ENCODE assay signal across 28 mouse cellular contexts in genomic region chr10:95892132-95892531, GRCm38 (mm10). TPM values are rescaled to one million over a fixed set of nuclear protein-coding genes. Genes with fewer than 3 reads are reported as not detected.
A peak's percentile ranks its signal among the peaks of the same experiment; 100 is the strongest.
DNase-seq lines count a peak whose midpoint lies in the region; ATAC-seq and TF ChIP-seq lines count a peak whose summit lies in the region.
"Had no signal": no experiment of that assay in that cellular context is flagged by ENCODE, and none has a peak within 500 bp of the region (broad histone marks: within the 10 kb centered on the region; RNA-seq: fewer than 3 reads in every experiment).

No protein-coding gene starts in this region.

- 82% methylated on average over 9 of the region's 9 CpGs for WGBS in forebrain, embryonic 10.5 days
- WGBS in forebrain, embryonic 16.5 days, result 77% methylated on average over 9 of the region's 9 CpGs
- 87% methylated on average over 9 of the region's 9 CpGs for WGBS in kidney, embryonic 15.5 days
- 78% methylated on average over 9 of the region's 9 CpGs for WGBS in intestine, embryonic 15.5 days

- no peak for TF ChIP-seq RAD21 in CH12.LX (IDR thresholded peaks at IDR 0.05; ENCODE audit: low read depth, low read length)

- in situ Hi-C loops in CH12.LX (cut with MboI; ENCODE audit: low pct_ligation_motif_present, low pct_unique_long_range_greater_than_20kb, low sequenced_read_pairs), result loop anchor here (5.0 to 25.0 kb wide), 3 partner anchors 335 to 905 kb away; no protein-coding TSS in a partner anchor
- in situ Hi-C loops in ES-E14 (cut with MboI; ENCODE audit: low sequenced_read_pairs in 2 of 2, unreplicated experiment in 2 of 2), result loop anchor here (10.0 to 25.0 kb wide), 2 partner anchors 330 to 337 kb away; partner anchors contain the start of gene Nudt4 (in 1 of the 2)

- dilution Hi-C loops in CH12.LX (cut with MboI; ENCODE audit: extremely low pct_ligation_motif_present, extremely low pct_unique_long_range_greater_than_20kb, low sequenced_read_pairs), result no loop called here

- H3K9me3 ChIP-seq in forebrain, embryonic 10.5 days, result no peaks in the 10 kb centered on the region
- H3K9me3 ChIP-seq in forebrain, embryonic 16.5 days (ENCODE audit: control insufficient read depth, low read length), result no peaks in the 10 kb centered on the region
- no peaks in the 10 kb centered on the region for H3K9me3 ChIP-seq in CH12.LX (replicated peaks; ENCODE audit: low read length)
- H3K9me3 ChIP-seq in ES-E14 (ENCODE audit: control insufficient read depth, insufficient read depth, low read depth, low read length), result no peaks in the 10 kb centered on the region
- no peaks in the 10 kb centered on the region for H3K9me3 ChIP-seq in kidney, embryonic 15.5 days (replicated peaks)
- H3K9me3 ChIP-seq in intestine, embryonic 15.5 days, result no peaks in the 10 kb centered on the region
- H3K9me3 ChIP-seq: embryonic facial prominence, embryonic 15.5 days; forebrain, embryonic 15.5 days; heart, embryonic 13.5 days; hindbrain, embryonic 15.5 days had no signal

- no peak for TF ChIP-seq CTCF in CH12.LX (conservative IDR thresholded peaks at IDR 0.05 in 1 of 2, IDR thresholded peaks at IDR 0.05 in 1 of 2; ENCODE audit: low read depth in 2 of 2, low read length in 2 of 2)

- DNase-seq in forebrain, embryonic 10.5 days (ENCODE audit: extremely low spot score, low spot score), result peak; percentile 7
- DNase-seq in CH12.LX (ENCODE audit: extremely low read depth) (no peak), ES-E14 (ENCODE audit: low read depth, low spot score) (peak; percentile 81)
- no peak for DNase-seq in gastrocnemius, adult 18-20 months (ENCODE audit: low spot score)
- DNase-seq: adrenal gland, postnatal 10 days; B cell, adult 2 months; cerebellum, adult 11 months; cerebellum, adult 8-10 months; cerebellum, postnatal 14 days; embryo, embryonic 11 days; gastrocnemius, postnatal 14 days; heart, postnatal 36 days; kidney, adult 18-20 months had no signal

- H3K27me3 ChIP-seq in forebrain, embryonic 10.5 days (ENCODE audit: poor library complexity, severe bottlenecking), result peaks cover 14% of the 10 kb centered on the region; the same call in 1 of the 2 replicates
- H3K27me3 ChIP-seq in forebrain, embryonic 16.5 days (replicated peaks; ENCODE audit: control insufficient read depth, insufficient read depth, low read length), result no peaks in the 10 kb centered on the region
- H3K27me3 ChIP-seq in CH12.LX (replicated peaks), result no peaks in the 10 kb centered on the region
- 0 out of 2 replicates have a peak, but pooled peaks cover 4% of the 10 kb centered on the region for H3K27me3 ChIP-seq in kidney, embryonic 15.5 days
- H3K27me3 ChIP-seq in intestine, embryonic 15.5 days (replicated peaks), result no peaks in the 10 kb centered on the region
- H3K27me3 ChIP-seq: embryonic facial prominence, embryonic 15.5 days; forebrain, embryonic 15.5 days; hindbrain, embryonic 15.5 days had no signal

- H3K4me3 ChIP-seq in forebrain, embryonic 10.5 days, result no peak overlapping the region
- no peak overlapping the region for H3K4me3 ChIP-seq in forebrain, embryonic 16.5 days (replicated peaks; ENCODE audit: low read length)
- H3K4me3 ChIP-seq in CH12.LX (replicated peaks in 1 of 3; ENCODE audit: low read depth in 2 of 3, low read length in 2 of 3, poor library complexity in 1 of 3) (no peak overlapping the region), ES-E14 (ENCODE audit: insufficient read depth in 1 of 2, low read depth in 1 of 2, low read length in 2 of 2, poor library complexity in 1 of 2, severe bottlenecking in 1 of 2) (peak overlapping the region in 1 of 2 experiments; percentile 14; a peak in 1 of 4 replicates)
- H3K4me3 ChIP-seq in kidney, embryonic 15.5 days (replicated peaks), result no peak overlapping the region
- no peak overlapping the region for H3K4me3 ChIP-seq in intestine, embryonic 15.5 days (replicated peaks)
- H3K4me3 ChIP-seq: embryonic facial prominence, embryonic 15.5 days; erythroblast, embryonic 14.5 days; forebrain, embryonic 15.5 days; heart, embryonic 13.5 days; hindbrain, embryonic 15.5 days had no signal

- H3K9ac ChIP-seq in forebrain, embryonic 16.5 days (replicated peaks; ENCODE audit: low read depth, low read length), result no peak overlapping the region
- H3K9ac ChIP-seq in CH12.LX (ENCODE audit: insufficient read depth, low read depth) (no peak overlapping the region), ES-E14 (ENCODE audit: insufficient read depth, low read depth, low read length, poor library complexity, severe bottlenecking) (no peak overlapping the region)
- H3K9ac ChIP-seq in kidney, embryonic 15.5 days, result no peak overlapping the region
- no peak overlapping the region for H3K9ac ChIP-seq in intestine, embryonic 15.5 days
- H3K9ac ChIP-seq: embryonic facial prominence, embryonic 15.5 days; forebrain, embryonic 15.5 days; heart, embryonic 13.5 days; hindbrain, embryonic 15.5 days had no signal

- no peaks in the 10 kb centered on the region for H3K79me2 ChIP-seq in CH12.LX (replicated peaks; ENCODE audit: control insufficient read depth, extremely low read depth, insufficient read depth, poor library complexity, severe bottlenecking)

- no peak for ATAC-seq in forebrain, embryonic 16.5 days
- ATAC-seq in kidney, embryonic 15.5 days (replicated peaks; ENCODE audit: low FRiP score), result no peak
- no peak for ATAC-seq in intestine, embryonic 15.5 days
- ATAC-seq: forebrain, embryonic 15.5 days had no signal

- H3K27ac ChIP-seq in forebrain, embryonic 10.5 days, result no peak overlapping the region
- H3K27ac ChIP-seq in forebrain, embryonic 16.5 days (ENCODE audit: low read length), result no peak overlapping the region
- no peak overlapping the region for H3K27ac ChIP-seq in CH12.LX (ENCODE audit: insufficient read depth, low read depth)
- H3K27ac ChIP-seq in ES-E14 (ENCODE audit: insufficient read depth, low read depth, low read length, poor library complexity, severe bottlenecking), result peak overlapping the region; percentile 95; the same call in 1 of the 2 replicates
- no peak overlapping the region for H3K27ac ChIP-seq in kidney, embryonic 15.5 days
- H3K27ac ChIP-seq in intestine, embryonic 15.5 days, result no peak overlapping the region
- H3K27ac ChIP-seq: embryonic facial prominence, embryonic 15.5 days; forebrain, embryonic 15.5 days; heart, embryonic 13.5 days; hindbrain, embryonic 15.5 days had no signal

- peaks cover 12% of the 10 kb centered on the region for H3K4me1 ChIP-seq in forebrain, embryonic 10.5 days
- H3K4me1 ChIP-seq in forebrain, embryonic 16.5 days (replicated peaks; ENCODE audit: control insufficient read depth, insufficient read depth, low read length), result peaks cover 8% of the 10 kb centered on the region; the same call in 1 of the 2 replicates
- H3K4me1 ChIP-seq in CH12.LX (ENCODE audit: control insufficient read depth in 1 of 2, insufficient read depth in 2 of 2) (peaks cover 5 to 19% of the 10 kb centered on the region in 2 experiments), ES-E14 (ENCODE audit: control insufficient read depth in 2 of 2, insufficient read depth in 2 of 2, low read length in 2 of 2, poor library complexity in 1 of 2) (peaks cover 7 to 13% of the 10 kb centered on the region in 2 experiments)
- 0 out of 2 replicates have a peak, but pooled peaks cover 9% of the 10 kb centered on the region for H3K4me1 ChIP-seq in kidney, embryonic 15.5 days
- H3K4me1 ChIP-seq in intestine, embryonic 15.5 days (replicated peaks), result peaks cover 6% of the 10 kb centered on the region
- H3K4me1 ChIP-seq: embryonic facial prominence, embryonic 15.5 days had no signal

- no peak for TF ChIP-seq EP300 in CH12.LX (IDR thresholded peaks at IDR 0.05; ENCODE audit: low read length)

- no peak for TF ChIP-seq POLR2A in CH12.LX (IDR thresholded peaks at IDR 0.05; ENCODE audit: low read depth, low read length)

- H3K36me3 ChIP-seq in forebrain, embryonic 10.5 days (replicated peaks), result no peaks in the 10 kb centered on the region
- no peaks in the 10 kb centered on the region for H3K36me3 ChIP-seq in forebrain, embryonic 16.5 days (ENCODE audit: control insufficient read depth, insufficient read depth)
- H3K36me3 ChIP-seq in CH12.LX (replicated peaks in 1 of 2; ENCODE audit: control insufficient read depth in 1 of 2, insufficient read depth in 1 of 2, low read length in 1 of 2), result no peaks in the 10 kb centered on the region
- H3K36me3 ChIP-seq in ES-E14 (ENCODE audit: control insufficient read depth, insufficient read depth, low read length, poor library complexity, severe bottlenecking), result peaks cover 3% of the 10 kb centered on the region; the same call in 1 of the 2 replicates
- no peaks in the 10 kb centered on the region for H3K36me3 ChIP-seq in kidney, embryonic 15.5 days
- no peaks in the 10 kb centered on the region for H3K36me3 ChIP-seq in intestine, embryonic 15.5 days
- H3K36me3 ChIP-seq: embryonic facial prominence, embryonic 15.5 days; forebrain, embryonic 15.5 days; heart, embryonic 13.5 days; hindbrain, embryonic 15.5 days had no signal

- no peak overlapping the region for H3K4me2 ChIP-seq in forebrain, embryonic 16.5 days (ENCODE audit: low read length)
- no peak overlapping the region for H3K4me2 ChIP-seq in CH12.LX (ENCODE audit: insufficient read depth, low read depth, poor library complexity, severe bottlenecking)
- no peak overlapping the region for H3K4me2 ChIP-seq in kidney, embryonic 15.5 days
- no peak overlapping the region for H3K4me2 ChIP-seq in intestine, embryonic 15.5 days (replicated peaks)
- H3K4me2 ChIP-seq: embryonic facial prominence, embryonic 15.5 days; forebrain, embryonic 15.5 days; heart, embryonic 13.5 days; hindbrain, embryonic 15.5 days had no signal

RNA-seq across cellular contexts. Expression of gene Eea1, which starts 48.3 kb away (rescaled TPM):
- polyA plus RNA-seq in forebrain, embryonic 10.5 days (2016; fragmentation: Nextera tagmentation; extraction: Ambion mirVana), result 8.6 and 9.4 TPM in 2 replicates
- 15.8 and 16.6 TPM in 2 replicates for polyA plus RNA-seq in forebrain, embryonic 16.5 days (2015; fragmentation: Nextera tagmentation; extraction: Ambion mirVana)
- total RNA-seq in CH12.LX (2012; rRNA removed) (13.3 and 14.6 TPM in 2 replicates), CH12.LX (2014; rRNA removed) (13.3 and 15.5 TPM in 2 replicates), ES-E14 (2012; rRNA removed) (12.4 TPM in 2 replicates)
- 15.6 and 15.7 TPM in 2 replicates for polyA plus RNA-seq in CH12.LX (2012; ENCODE audit: insufficient read length, low read depth)
- 17.3 and 18.1 TPM in 2 replicates for polyA plus RNA-seq in kidney, embryonic 15.5 days (2015; fragmentation: Nextera tagmentation; extraction: Ambion mirVana)
- 19.9 and 22.4 TPM in 2 replicates for polyA plus RNA-seq in intestine, embryonic 15.5 days (2015; fragmentation: Nextera tagmentation; extraction: Ambion mirVana)
- 10 to 100 TPM; 23.6 to 29.5 TPM for total RNA-seq in gastrocnemius, adult 18-20 months (2021)

RNA-seq across cellular contexts. Expression of gene Gm33543, which starts 49.4 kb away (rescaled TPM):
- polyA plus RNA-seq in forebrain, embryonic 10.5 days (2016; fragmentation: Nextera tagmentation; extraction: Ambion mirVana), result not detected in 2 replicates
- not detected in 2 replicates for polyA plus RNA-seq in forebrain, embryonic 16.5 days (2015; fragmentation: Nextera tagmentation; extraction: Ambion mirVana)
- total RNA-seq in CH12.LX (2012; rRNA removed), result not detected in 2 replicates
- not detected in 2 replicates for total RNA-seq in CH12.LX (2014; rRNA removed)
- not detected in 2 replicates for polyA plus RNA-seq in CH12.LX (2012; ENCODE audit: insufficient read length, low read depth)
- total RNA-seq in ES-E14 (2012; rRNA removed), result not detected in 2 replicates
- 0.09 and 0.18 TPM in 2 replicates for polyA plus RNA-seq in kidney, embryonic 15.5 days (2015; fragmentation: Nextera tagmentation; extraction: Ambion mirVana)
- not detected in 2 replicates for polyA plus RNA-seq in intestine, embryonic 15.5 days (2015; fragmentation: Nextera tagmentation; extraction: Ambion mirVana)
- 1 to 10 TPM; 1.9 TPM for total RNA-seq in gastrocnemius, adult 18-20 months (2021)
- total RNA-seq: common myeloid progenitor, adult 5-6 weeks had no signal
- polyA plus RNA-seq: brain, embryonic 14.5 days; embryonic facial prominence, embryonic 11.5 days; erythroblast, embryonic 14.5 days; forebrain, embryonic 11.5 days; forebrain, embryonic 15.5 days; frontal cortex, adult 2 months; heart, embryonic 13.5 days; hindbrain, embryonic 11.5 days; hindbrain, embryonic 15.5 days; intestine, embryonic 14.5 days had no signal

Comparison
In these comparisons a context has a peak if more than half of its experiments do, and no peak if none do; other contexts are left out.
1. DNase-seq: peak in forebrain, embryonic 10.5 days (single experiment) and ES-E14 (single experiment); none in CH12.LX (single experiment) and gastrocnemius, adult 18-20 months (single experiment).